Mouse (Mus musculus): ENCODE results near the gene Tprn.
"Not testable (repeated sequence)": the region's sequence is repeated elsewhere in the genome, so short reads cannot be mapped to it uniquely, and the experiment has no call there.

- TF ChIP-seq ZC3H11A (IDR thresholded peaks at IDR 0.05; ENCODE audit: borderline replicate concordance, low read depth, low read length); CHD2 (IDR thresholded peaks at IDR 0.05; ENCODE audit: low read depth, low read length): not testable (repeated sequence)
Measured at GRCm38 (mm10) chr2:25256443-25257109, 5.8 kb upstream of the Tprn start.

Measured in ES-E14 (cell line).